Mouse (Mus musculus) cerebellum, adult 9-11 months (tissue): ENCODE results near the gene Gapt.
A peak's percentile ranks its signal among the peaks of the same experiment; 100 is the strongest.

Experiments used
- DNase-seq: peaks from one replicate; pipeline ENCODE4 v3.0.0; 2022

Gapt gene

GRCm38 (mm10) chr13:110342602-110343001 is 14.4 kb downstream of the Gapt start:
- DNase-seq, result no peak

DNA sequence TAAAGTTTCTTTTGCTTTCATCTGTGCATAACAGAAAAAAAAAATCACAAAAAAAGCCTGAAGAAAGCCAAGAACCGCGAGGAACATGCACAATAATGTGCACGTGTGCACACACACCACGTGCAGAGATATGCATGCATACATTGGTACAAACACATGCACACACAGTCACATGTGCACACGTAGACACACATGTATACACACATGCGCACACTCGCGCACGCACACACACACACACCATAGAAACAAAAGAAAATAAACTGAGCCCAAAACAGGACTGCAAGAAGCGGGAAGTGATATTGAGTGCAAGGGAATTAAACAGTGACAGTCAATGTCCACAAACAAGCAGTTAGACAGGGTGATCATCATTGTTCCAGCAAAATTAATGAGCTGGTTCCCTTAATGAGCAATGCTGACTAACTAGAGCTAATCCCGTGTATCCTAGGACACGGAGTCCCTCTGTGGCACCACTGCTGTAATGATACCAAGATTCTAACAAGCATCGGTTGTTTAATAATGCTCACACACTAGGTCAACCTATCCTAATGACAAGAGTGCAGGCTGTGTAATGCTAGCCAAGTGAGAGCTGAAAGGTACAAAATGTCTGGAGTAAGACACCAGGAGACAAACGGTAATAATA is 23.9 kb downstream of the Gapt start:
- DNase-seq, result no peak

- DNase-seq, result peak; percentile 14
Observed at GRCm38 (mm10) chr13:110318746-110319145, 38.3 kb downstream of the Gapt start.

DNA sequence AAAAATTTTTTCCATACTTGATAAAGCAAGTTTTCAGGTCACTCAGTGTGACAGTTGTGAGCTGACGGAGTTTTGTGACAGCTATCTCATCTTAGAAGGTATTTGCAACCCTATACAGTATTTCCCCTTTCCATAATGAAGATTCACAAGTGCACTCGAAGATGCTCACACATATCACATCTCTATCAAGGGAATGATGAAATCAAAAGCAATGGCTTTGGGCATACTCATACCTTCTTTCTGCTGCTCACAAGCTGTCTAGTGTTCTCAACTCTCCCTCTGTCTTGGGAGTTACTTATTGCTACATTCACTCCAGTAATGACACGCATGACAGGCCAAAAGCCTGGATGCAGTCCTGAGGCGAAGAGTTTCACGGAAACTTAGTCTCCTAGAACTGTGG is 49.8 kb downstream of the Gapt start:
- DNase-seq, result no peak
